Mouse (Mus musculus) heart, embryonic 16.5 days (tissue): ENCODE measurements around the gene Riox1. TPM values are rescaled to one million over a fixed set of nuclear protein-coding genes. Genes with fewer than 3 reads are reported as not detected.
"Not testable (repeated sequence)": the region's sequence is repeated elsewhere in the genome, so short reads cannot be mapped to it uniquely, and the experiment has no call there.

Experiments
- ATAC-seq: fragments of 200-750 bp; cut with Nextera tagmentation; replicated peaks from 2 replicates; pipeline ENCODE4 v1.8.0; 2017; ENCODE audit warnings: moderate number of reproducible peaks; ENCODE audit not compliant: insufficient read depth, low FRiP score; ENCODE audit errors: extremely low read depth
- H3K27ac ChIP-seq: fragments of 300-500 bp; sonication (generic); 2 replicates; pipeline ENCODE4 v1.5.1; 2014; ENCODE audit warnings: mild to moderate bottlenecking, low read length, control low read depth, moderate library complexity
- H3K27me3 ChIP-seq: fragments of 300-500 bp; sonication (generic); 2 replicates; pipeline ENCODE4 v1.6.1; 2014; ENCODE audit warnings: low read length, mixed read lengths; ENCODE audit not compliant: control insufficient read depth, insufficient read depth
- H3K36me3 ChIP-seq: fragments of 300-500 bp; sonication (generic); 2 replicates; pipeline ENCODE4 v1.6.1; 2014; ENCODE audit not compliant: control insufficient read depth, insufficient read depth
- H3K4me1 ChIP-seq: fragments of 300-500 bp; sonication (generic); 2 replicates; pipeline ENCODE4 v1.6.1; 2014; ENCODE audit warnings: low read length, mixed read lengths; ENCODE audit not compliant: control insufficient read depth, insufficient read depth
- H3K4me2 ChIP-seq: fragments of 300-500 bp; sonication (generic); 2 replicates; pipeline ENCODE4 v1.6.1; 2014; ENCODE audit warnings: low read depth, mild to moderate bottlenecking, control low read depth, low read length
- H3K4me3 ChIP-seq: fragments of 300-500 bp; sonication (generic); 2 replicates; pipeline ENCODE4 v1.5.1; 2014; ENCODE audit warnings: mild to moderate bottlenecking, control low read depth, low read length
- H3K9ac ChIP-seq: fragments of 300-500 bp; sonication (generic); 2 replicates; pipeline ENCODE4 v1.6.1; 2014; ENCODE audit warnings: low read length, control low read depth
- H3K9me3 ChIP-seq: fragments of 300-500 bp; sonication (generic); replicated peaks from 2 replicates; pipeline ENCODE4 v1.6.1; 2016; ENCODE audit warnings: low read length; ENCODE audit not compliant: control insufficient read depth
- WGBS: fragments of 180-500 bp; shearing (Covaris S2); extraction: QIAGEN DNeasy Blood & Tissue Kit; methylation state at CpG from one replicate; pipeline ENCODE4 v1.1.7; 2014; 5-methylcytosine and 5-hydroxymethylcytosine counted together
- polyA plus RNA-seq: library from polyadenylated mRNA; unstranded; fragments of >200 nt; fragmentation: Nextera tagmentation; extraction: Ambion mirVana; gene quantifications from 2 replicates; pipeline ENCODE4 v1.2.1, GENCODE M21; 2015

Riox1 gene
- polyA plus RNA-seq, 1 experiment from 2014 or later, result 7.9 TPM

DNA sequence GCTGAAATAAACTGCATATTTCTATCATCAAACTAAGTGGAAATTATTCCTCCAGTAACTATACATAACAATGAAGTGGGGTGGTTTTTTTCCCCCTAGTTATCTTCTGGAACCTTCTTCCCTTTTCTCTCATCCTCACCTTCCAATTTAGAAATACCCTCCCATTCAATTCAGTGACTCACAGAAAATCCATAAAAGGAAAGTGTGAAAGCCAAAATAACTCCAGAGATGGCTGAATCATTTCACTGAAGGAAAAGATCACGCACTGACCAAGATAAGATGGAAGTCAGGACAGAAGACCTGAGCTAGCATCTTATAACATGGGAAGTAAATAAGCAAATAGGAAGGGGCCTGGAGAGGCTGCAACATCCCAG is 26.9 kb upstream of the Riox1 start:
- Histone ChIP-seq H3K4me3 (no peak overlapping the region), H3K9ac (no peak overlapping the region), H3K4me2 (no peak overlapping the region), H3K36me3 (no peaks in the 10 kb centered on the region), H3K27ac (no peak overlapping the region), H3K4me1 (peaks cover 41% of the 10 kb centered on the region), H3K27me3 (no peaks in the 10 kb centered on the region), H3K9me3 (no peaks in the 10 kb centered on the region)
- WGBS, result 58% methylated on average over 1 of the region's 1 CpGs
- ATAC-seq, result no peak

DNA sequence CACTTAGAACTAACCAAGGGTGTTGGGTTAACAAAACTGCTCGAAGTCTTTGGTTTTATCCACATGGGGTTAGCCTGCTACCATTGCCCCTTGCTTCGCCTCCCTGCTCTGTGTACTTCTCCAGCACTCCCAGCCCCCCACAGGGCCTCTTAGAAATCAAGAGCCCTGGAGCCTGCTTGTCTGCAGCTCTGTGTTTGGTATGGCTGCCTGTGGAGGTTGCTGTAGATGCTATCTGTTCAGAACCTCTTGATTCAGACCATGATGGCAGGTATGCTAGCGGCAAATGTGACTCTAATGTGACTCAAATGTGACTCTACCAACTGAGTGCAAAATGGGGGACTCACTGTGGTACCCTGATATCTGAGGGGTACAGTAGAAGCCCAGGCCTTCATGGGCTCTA is 26.1 kb upstream of the Riox1 start:
- Histone ChIP-seq H3K36me3 (no peaks in the 10 kb centered on the region), H3K4me1 (peaks cover 45% of the 10 kb centered on the region), H3K9ac (no peak overlapping the region), H3K4me2 (no peak overlapping the region), H3K27me3 (no peaks in the 10 kb centered on the region), H3K27ac (peak overlapping the region; percentile 48), H3K9me3 (no peaks in the 10 kb centered on the region), H3K4me3 (no peak overlapping the region)
- 48% methylated on average over 3 of the region's 3 CpGs for WGBS
- ATAC-seq, result no peak

DNA sequence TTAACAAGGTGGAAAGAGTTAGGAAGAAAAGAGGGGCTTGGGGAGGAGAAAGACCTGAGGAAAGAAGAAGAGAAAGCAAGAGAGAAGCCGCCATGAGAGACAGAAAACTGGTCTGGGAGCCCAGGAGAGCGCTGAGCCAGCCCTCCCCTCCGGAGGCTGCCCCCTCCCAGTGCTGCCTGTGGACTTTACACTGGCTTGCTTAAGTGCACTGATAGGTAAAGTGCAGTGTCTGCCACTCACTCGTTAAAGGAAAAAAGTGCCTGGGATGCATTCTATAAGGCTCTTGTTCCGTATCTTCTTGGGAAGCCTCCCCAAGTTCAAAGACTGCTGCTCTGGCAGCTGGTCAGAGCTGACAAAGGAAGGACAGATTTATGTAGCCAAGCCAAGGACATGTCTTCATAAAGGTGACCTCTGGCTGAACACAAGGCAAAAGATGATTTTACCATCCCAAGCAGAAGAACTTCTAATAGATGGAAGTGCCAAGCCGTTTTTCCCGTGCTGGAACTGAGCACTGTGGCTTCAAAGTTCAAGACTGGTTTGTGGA is 25.2 kb upstream of the Riox1 start:
- Histone ChIP-seq H3K9me3 (no peaks in the 10 kb centered on the region), H3K4me1 (peaks cover 41% of the 10 kb centered on the region), H3K36me3 (no peaks in the 10 kb centered on the region), H3K4me3 (no peak overlapping the region), H3K4me2 (peak overlapping the region; percentile 42), H3K9ac (peak overlapping the region; percentile 54; the same call in 1 of the 2 replicates), H3K27ac (peak overlapping the region; percentile 1; the same call in 1 of the 2 replicates), H3K27me3 (no peaks in the 10 kb centered on the region)
- WGBS, result 36% methylated on average over 7 of the region's 7 CpGs
- ATAC-seq, result no peak

DNA sequence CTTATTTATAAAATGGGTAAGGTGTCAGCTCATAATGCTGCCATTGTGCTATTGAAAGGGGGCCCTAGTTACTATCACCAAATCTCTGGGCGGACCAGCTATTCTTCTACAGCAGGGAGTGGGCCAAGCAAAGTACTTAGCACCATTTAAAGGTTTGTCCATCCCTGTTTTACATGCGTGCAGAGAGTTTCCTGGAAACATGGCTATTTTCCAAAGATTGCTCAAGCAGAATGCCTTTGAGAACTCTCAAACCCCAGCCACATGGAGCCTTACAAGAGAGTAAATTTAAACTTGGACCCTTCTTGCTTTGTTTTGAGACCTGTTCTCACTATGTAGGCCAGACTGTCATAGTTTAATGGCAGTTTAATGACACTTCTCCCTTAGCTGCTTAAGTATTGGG is 24.3 kb upstream of the Riox1 start:
- Histone ChIP-seq H3K36me3 (no peaks in the 10 kb centered on the region), H3K4me3 (no peak overlapping the region), H3K9me3 (no peaks in the 10 kb centered on the region), H3K4me1 (peaks cover 35% of the 10 kb centered on the region), H3K27me3 (no peaks in the 10 kb centered on the region), H3K27ac (no peak overlapping the region), H3K4me2 (no peak overlapping the region), H3K9ac (no peak overlapping the region)
- no peak for ATAC-seq
- WGBS, result 55% methylated on average over 2 of the region's 2 CpGs

DNA sequence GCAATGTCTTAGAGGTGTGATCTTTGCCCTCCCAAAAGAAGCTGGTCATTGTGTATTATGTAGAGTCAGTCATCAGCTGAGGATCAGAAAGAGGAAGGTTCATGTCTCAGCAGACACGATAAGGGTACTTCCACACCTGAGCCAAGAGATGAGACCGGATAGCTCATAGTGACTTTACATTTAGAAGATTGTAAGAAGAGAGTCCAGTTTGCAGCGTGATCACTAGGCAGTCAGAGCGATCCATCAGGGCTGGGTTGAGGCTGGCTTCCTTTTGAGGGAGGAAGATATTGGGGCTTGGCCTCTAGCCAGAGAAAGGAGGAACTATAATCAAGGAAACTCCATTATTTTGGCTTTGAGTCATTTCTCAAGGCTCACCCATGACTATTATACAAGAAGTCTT is 22.7 kb upstream of the Riox1 start:
- Histone ChIP-seq H3K9me3 (no peaks in the 10 kb centered on the region), H3K9ac (no peak overlapping the region)
- no peak for ATAC-seq

DNA sequence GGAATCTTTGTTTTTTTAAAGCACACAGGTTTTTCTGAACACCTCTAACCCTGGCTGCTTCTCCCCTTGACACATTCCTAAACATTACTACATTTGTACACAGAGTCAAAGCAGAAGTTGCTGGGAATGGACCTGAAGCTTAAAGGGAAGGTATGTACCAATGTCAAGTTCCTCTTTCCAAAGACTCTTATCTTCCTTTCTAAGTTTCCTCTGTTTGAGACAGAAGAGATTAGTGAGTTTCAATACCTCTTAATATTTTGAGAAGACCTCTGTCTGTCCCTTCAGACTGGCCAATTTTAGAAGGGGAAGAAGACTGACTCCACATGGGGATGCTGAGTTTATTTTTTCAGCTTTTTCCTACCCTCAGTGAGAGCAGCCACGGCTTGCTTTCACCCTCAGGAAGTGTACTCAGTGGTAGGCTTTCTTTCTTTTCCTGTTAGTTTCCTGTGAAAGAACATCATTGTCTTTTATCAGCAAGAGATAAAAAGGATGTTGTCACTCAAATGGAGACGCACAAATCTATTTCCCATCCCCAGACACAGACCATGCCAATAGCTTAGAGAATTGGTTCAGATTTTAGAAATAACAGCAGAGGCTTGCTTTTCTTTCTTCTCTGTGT is 21.1 kb upstream of the Riox1 start:
- H3K9ac ChIP-seq, result no peak overlapping the region
- H3K27ac ChIP-seq, result peak overlapping the region; percentile 65
- WGBS, result 17% methylated on average over 2 of the region's 2 CpGs
- H3K36me3 ChIP-seq, result no peaks in the 10 kb centered on the region
- ATAC-seq, result no peak
- no peak overlapping the region for H3K4me3 ChIP-seq
- no peaks in the 10 kb centered on the region for H3K27me3 ChIP-seq
- H3K4me1 ChIP-seq, result peaks cover 20% of the 10 kb centered on the region
- H3K9me3 ChIP-seq, result no peaks in the 10 kb centered on the region
- H3K4me2 ChIP-seq, result no peak overlapping the region

More for the DNA sequence above, 22.7 kb upstream of the Riox1 start:
- H3K4me2 ChIP-seq, result no peak overlapping the region
- H3K36me3 ChIP-seq, result no peaks in the 10 kb centered on the region
- H3K4me3 ChIP-seq, result no peak overlapping the region
- peak overlapping the region; percentile 47; the same call in 1 of the 2 replicates for H3K27ac ChIP-seq
- H3K4me1 ChIP-seq, result peaks cover 35% of the 10 kb centered on the region
- no peaks in the 10 kb centered on the region for H3K27me3 ChIP-seq
- 59% methylated on average over 4 of the region's 4 CpGs for WGBS

DNA sequence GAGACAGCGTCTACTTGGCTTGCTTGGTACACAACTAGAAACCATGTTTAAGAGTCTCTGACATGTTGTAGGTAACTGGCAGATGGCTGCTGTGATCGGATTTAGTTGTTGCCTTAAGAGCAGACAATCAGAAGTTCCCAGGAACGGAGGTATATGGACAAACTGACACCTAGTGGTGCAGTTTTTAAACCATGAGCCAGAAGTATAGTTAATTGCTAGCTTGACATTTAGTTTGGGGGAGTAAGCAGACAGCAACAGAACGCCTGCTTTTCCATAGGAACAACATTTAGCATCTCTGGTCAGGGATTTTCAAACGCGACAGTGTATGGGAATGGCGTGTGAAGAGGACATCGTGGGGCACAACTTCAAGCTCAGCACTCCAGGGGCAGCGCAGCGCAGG is 12.8 kb upstream of the Riox1 start:
- H3K9me3 ChIP-seq, result no peaks in the 10 kb centered on the region
- H3K27me3 ChIP-seq, result no peaks in the 10 kb centered on the region
- H3K4me1 ChIP-seq, result no peaks in the 10 kb centered on the region
- 59% methylated on average over 10 of the region's 10 CpGs for WGBS
- no peak for ATAC-seq
- H3K4me3 ChIP-seq, result no peak overlapping the region
- no peak overlapping the region for H3K4me2 ChIP-seq
- H3K9ac ChIP-seq, result no peak overlapping the region
- H3K27ac ChIP-seq, result no peak overlapping the region
- no peaks in the 10 kb centered on the region for H3K36me3 ChIP-seq

DNA sequence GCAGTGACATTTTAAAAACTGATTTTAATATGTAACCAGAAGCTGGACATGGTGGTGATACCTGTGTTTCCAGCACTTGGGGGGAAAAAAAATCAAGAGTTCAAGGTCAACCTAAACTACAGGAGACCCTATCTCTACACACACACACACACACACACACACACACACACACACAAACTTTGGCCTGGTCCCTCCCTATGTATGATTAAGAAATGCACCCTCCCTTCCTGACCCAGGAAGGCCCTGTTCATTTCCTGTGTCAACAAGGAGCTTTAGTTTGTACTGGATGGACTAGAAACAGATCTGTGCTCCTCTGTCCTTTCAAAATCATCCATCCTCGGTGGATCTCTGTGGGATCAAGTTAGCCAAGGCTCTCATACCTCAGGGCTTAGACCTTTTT is 11.8 kb upstream of the Riox1 start:
- WGBS, result 39% methylated on average over 1 of the region's 1 CpGs
- H3K4me3 ChIP-seq, H3K9ac ChIP-seq: not testable (repeated sequence)

DNA sequence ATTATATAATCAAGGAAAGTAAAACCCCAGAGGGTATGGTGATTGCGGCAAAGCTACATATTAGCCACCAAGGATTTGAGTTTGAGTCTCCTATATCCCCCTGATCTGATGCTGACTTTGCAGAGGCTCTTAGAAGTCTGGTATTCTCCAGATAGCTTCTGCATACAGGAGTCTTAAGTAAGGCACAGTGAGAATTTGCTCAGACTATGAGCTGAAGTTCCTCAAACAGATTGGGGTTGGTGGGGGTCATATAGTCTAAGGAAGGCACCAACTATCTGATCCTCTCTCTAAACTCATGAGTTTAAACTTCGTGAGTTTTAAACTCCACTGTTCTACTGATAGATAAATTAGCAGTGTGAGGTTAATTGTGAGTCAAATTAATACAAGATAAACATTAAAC is 11.1 kb upstream of the Riox1 start:
- Histone ChIP-seq H3K4me3 (no peak overlapping the region), H3K27me3 (no peaks in the 10 kb centered on the region), H3K4me2 (no peak overlapping the region), H3K27ac (no peak overlapping the region), H3K9me3 (no peaks in the 10 kb centered on the region), H3K36me3 (no peaks in the 10 kb centered on the region), H3K9ac (no peak overlapping the region), H3K4me1 (no peaks in the 10 kb centered on the region)
- no peak for ATAC-seq
- 75% methylated on average over 2 of the region's 2 CpGs for WGBS

More for the DNA sequence above, 11.8 kb upstream of the Riox1 start:
- not testable (repeated sequence) for H3K27ac ChIP-seq, H3K4me2 ChIP-seq, H3K4me1 ChIP-seq, H3K36me3 ChIP-seq, H3K27me3 ChIP-seq, ATAC-seq, H3K9me3 ChIP-seq
